Mouse (Mus musculus) thymus, adult 2 months (tissue): ENCODE measurements at regions not wholly inside any gene's neighbourhood (a gene's known extent, or its start where the extent isn't known, plus 50 kb on each side); places are given as distances from the start of the nearest gene placed in this dataset.

Experiments
- DNase-seq: peaks from one replicate; pipeline ENCODE4 v3.0.0; 2021
- H3K27ac ChIP-seq: fragments of 200-500 bp; 2 replicates; pipeline ENCODE4 v1.5.1; 2012; ENCODE audit warnings: low read length, control low read depth; ENCODE audit not compliant: control insufficient read depth, insufficient read depth
- H3K27me3 ChIP-seq: fragments of 200-500 bp; 2 replicates; pipeline ENCODE4 v1.6.1; 2012; ENCODE audit warnings: mild to moderate bottlenecking, low read length, moderate library complexity, mixed read lengths; ENCODE audit not compliant: control insufficient read depth, insufficient read depth
- H3K36me3 ChIP-seq: fragments of 200-500 bp; 2 replicates; pipeline ENCODE4 v1.6.1; 2012; ENCODE audit warnings: mild to moderate bottlenecking, low read length, moderate library complexity; ENCODE audit not compliant: control insufficient read depth, insufficient read depth
- H3K4me1 ChIP-seq: fragments of 200-500 bp; replicated peaks from 2 replicates; pipeline ENCODE4 v1.6.1; 2012; ENCODE audit warnings: low read length; ENCODE audit not compliant: control insufficient read depth, insufficient read depth
- H3K4me3 ChIP-seq: fragments of 200-500 bp; 2 replicates; pipeline ENCODE4 v1.5.1; 2012; ENCODE audit warnings: mild to moderate bottlenecking, low read length, control low read depth, moderate library complexity; ENCODE audit not compliant: control insufficient read depth, insufficient read depth
- CTCF ChIP-seq: fragments of 200-500 bp; IDR thresholded peaks from 2 replicates; pipeline ENCODE4 v1.5.1; 2012; ENCODE audit warnings: mild to moderate bottlenecking, control low read depth, low read length, moderate library complexity, borderline replicate concordance; ENCODE audit not compliant: control insufficient read depth, poor library complexity, insufficient read depth; ENCODE audit errors: extremely low read depth
- POLR2A ChIP-seq: fragments of 200-500 bp; IDR thresholded peaks from 2 replicates; pipeline ENCODE4 v1.6.1; 2012; ENCODE audit warnings: mild to moderate bottlenecking, low read length, control low read depth, moderate library complexity; ENCODE audit not compliant: control insufficient read depth, poor library complexity, insufficient read depth; ENCODE audit errors: extremely low read depth
- WGBS: fragments of 180-500 bp; shearing (Covaris S2); methylation state at CpG from one replicate; pipeline ENCODE4 v1.1.7; 2018; 5-methylcytosine and 5-hydroxymethylcytosine counted together

- no peaks in the 10 kb centered on the region; the same call in 1 of the 2 replicates for H3K27me3 ChIP-seq
- DNase-seq: no peak
- H3K4me1 ChIP-seq: no peaks in the 10 kb centered on the region
- 82% methylated on average over 2 of the region's 2 CpGs for WGBS
- no peaks in the 10 kb centered on the region for H3K36me3 ChIP-seq
- no peak for TF ChIP-seq CTCF
- TF ChIP-seq POLR2A: no peak
- no peak overlapping the region for H3K27ac ChIP-seq
- H3K4me3 ChIP-seq: no peak overlapping the region
These were observed 72.2 kb upstream of the Synm start for GRCm38 (mm10) chr7:67831738-67832137.

DNA sequence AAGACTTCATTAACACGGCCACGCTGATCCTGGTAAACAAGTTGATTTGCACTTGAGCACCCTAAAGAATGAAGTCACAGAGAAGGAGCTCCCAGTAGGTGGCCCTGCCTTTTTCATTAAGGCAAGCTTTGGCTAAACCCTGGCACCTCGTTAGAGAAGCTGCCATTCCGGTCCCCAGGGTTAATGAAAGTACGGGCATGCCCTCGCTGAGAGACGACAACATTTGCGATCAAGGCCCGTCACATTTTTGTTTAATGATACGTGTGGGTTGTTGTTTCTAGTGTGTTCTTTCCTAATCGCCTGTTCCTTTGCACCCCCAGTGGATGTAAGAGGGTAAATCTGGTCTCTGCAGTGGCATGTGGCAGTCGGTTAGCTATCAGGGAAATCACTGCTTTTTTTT lies 67.8 kb upstream of the Synm start:
- DNase-seq: no peak
- no peaks in the 10 kb centered on the region for H3K4me1 ChIP-seq
- WGBS: 90% methylated on average over 12 of the region's 12 CpGs
- no peak overlapping the region for H3K27ac ChIP-seq
- H3K36me3 ChIP-seq: no peaks in the 10 kb centered on the region
- H3K27me3 ChIP-seq: no peaks in the 10 kb centered on the region; the same call in 1 of the 2 replicates
- no peak for TF ChIP-seq POLR2A
- no peak for TF ChIP-seq CTCF
- no peak overlapping the region for H3K4me3 ChIP-seq

GRCm38 (mm10) chr7:67826936-67827335 lies 67.4 kb upstream of the Synm start:
- 96% methylated on average over 13 of the region's 13 CpGs for WGBS
- no peak overlapping the region for H3K4me3 ChIP-seq
- no peak overlapping the region for H3K27ac ChIP-seq
- no peaks in the 10 kb centered on the region; the same call in 1 of the 2 replicates for H3K27me3 ChIP-seq
- H3K36me3 ChIP-seq: no peaks in the 10 kb centered on the region
- TF ChIP-seq POLR2A: no peak
- no peak for TF ChIP-seq CTCF
- no peak for DNase-seq
- no peaks in the 10 kb centered on the region for H3K4me1 ChIP-seq

GRCm38 (mm10) chr7:67826368-67826767 lies 66.8 kb upstream of the Synm start:
- Histone ChIP-seq H3K4me1 (no peaks in the 10 kb centered on the region), H3K27me3 (no peaks in the 10 kb centered on the region; the same call in 1 of the 2 replicates), H3K36me3 (no peaks in the 10 kb centered on the region), H3K27ac (no peak overlapping the region), H3K4me3 (no peak overlapping the region)
- DNase-seq: no peak
- 92% methylated on average over 6 of the region's 6 CpGs for WGBS
- no peak for TF ChIP-seq CTCF

DNA sequence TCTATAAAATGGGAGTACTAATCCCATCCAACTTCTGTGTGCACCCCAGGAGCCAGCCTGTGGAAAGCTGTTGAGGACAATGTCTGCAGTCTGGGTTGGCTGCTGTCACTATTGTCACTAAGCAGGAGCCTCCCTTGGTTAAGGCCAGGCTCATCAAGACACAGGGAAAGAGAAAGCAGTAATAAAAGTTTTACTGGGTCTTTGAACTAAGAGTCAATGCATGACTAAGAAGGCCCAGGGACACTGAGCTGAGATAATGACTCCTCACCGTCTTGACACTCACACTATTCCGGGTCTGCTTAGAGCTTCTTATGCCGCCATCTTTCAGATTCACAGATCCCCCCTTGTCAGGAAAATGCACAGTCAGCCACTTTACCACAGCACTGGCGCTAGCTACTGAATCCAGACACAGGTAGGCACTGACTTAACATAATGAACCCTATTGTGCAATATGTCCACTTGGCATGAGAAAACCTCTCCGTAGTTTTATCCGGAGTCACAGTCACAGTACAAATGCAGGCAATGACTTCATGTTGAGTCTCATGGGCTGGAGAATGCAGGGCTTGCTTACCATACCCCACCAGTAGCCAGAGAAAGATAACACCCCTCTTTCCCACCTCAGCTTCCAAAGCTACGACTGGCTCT lies 66.2 kb upstream of the Synm start:
- H3K4me3 ChIP-seq: no peak overlapping the region
- no peaks in the 10 kb centered on the region for H3K36me3 ChIP-seq
- no peak for DNase-seq
- no peaks in the 10 kb centered on the region for H3K4me1 ChIP-seq
- H3K27me3 ChIP-seq: no peaks in the 10 kb centered on the region; the same call in 1 of the 2 replicates
- TF ChIP-seq POLR2A (no peak), CTCF (no peak)
- WGBS: 89% methylated on average over 7 of the region's 7 CpGs
- no peak overlapping the region for H3K27ac ChIP-seq

- no peak for DNase-seq
- Histone ChIP-seq H3K27ac (no peak overlapping the region), H3K4me1 (no peaks in the 10 kb centered on the region), H3K27me3 (no peaks in the 10 kb centered on the region; the same call in 1 of the 2 replicates), H3K4me3 (no peak overlapping the region), H3K36me3 (no peaks in the 10 kb centered on the region)
- TF ChIP-seq CTCF (no peak), POLR2A (no peak)
- WGBS: 80% methylated on average over 8 of the region's 8 CpGs
These were observed 64.6 kb upstream of the Synm start for GRCm38 (mm10) chr7:67823943-67824645.

DNA sequence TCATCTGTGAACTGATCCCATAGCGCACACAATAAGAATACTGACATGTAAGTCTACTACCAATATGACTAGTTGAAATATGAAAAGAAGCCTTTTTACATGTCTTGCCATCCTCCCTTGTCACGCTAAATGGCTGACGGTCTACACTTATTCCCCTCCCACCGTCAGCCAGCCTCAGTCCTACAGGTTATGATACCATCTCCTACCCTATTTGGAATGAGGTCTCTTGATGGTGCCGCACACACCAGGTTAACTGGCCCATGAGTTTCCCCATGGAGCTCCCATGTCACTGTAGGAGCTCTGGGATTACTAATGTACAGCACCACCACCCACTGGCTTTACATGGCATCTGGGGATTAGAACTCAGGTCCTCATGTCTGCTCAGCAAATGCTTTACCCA lies 60.0 kb upstream of the Synm start:
- Histone ChIP-seq H3K36me3 (no peaks in the 10 kb centered on the region), H3K27me3 (no peaks in the 10 kb centered on the region), H3K4me3 (no peak overlapping the region), H3K4me1 (no peaks in the 10 kb centered on the region), H3K27ac (no peak overlapping the region)
- no peak for DNase-seq
- TF ChIP-seq CTCF: no peak
- TF ChIP-seq POLR2A: no peak
- 97% methylated on average over 5 of the region's 5 CpGs for WGBS
